Mouse (Mus musculus): ENCODE data around the gene 4930523C07Rik. TPM values are rescaled to one million over a fixed set of nuclear protein-coding genes. Genes with fewer than 3 reads are reported as not detected.

4930523C07Rik gene
- polyA plus RNA-seq, 1 experiment from 2014 or later = 1.4 TPM

GRCm38 (mm10) chr1:160025146-160025894, 18.9 kb upstream of the 4930523C07Rik start:
- WGBS = 79% methylated on average over 11 of the region's 11 CpGs
- no peaks in the 10 kb centered on the region for H3K4me1 ChIP-seq (ENCODE audit: control insufficient read depth, insufficient read depth, low read length)
- H3K9me3 ChIP-seq (ENCODE audit: control insufficient read depth, low read length) = no peaks in the 10 kb centered on the region
- H3K27me3 ChIP-seq (ENCODE audit: control insufficient read depth, insufficient read depth, low read length) = no peaks in the 10 kb centered on the region
- H3K9ac ChIP-seq (replicated peaks; ENCODE audit: low read depth, low read length) = no peak overlapping the region
- no peaks in the 10 kb centered on the region for H3K36me3 ChIP-seq (ENCODE audit: control insufficient read depth, insufficient read depth, low read length)
- no peak overlapping the region for H3K4me3 ChIP-seq (ENCODE audit: low read depth, low read length)
- H3K27ac ChIP-seq (ENCODE audit: low read depth, low read length) = no peak overlapping the region
- H3K4me2 ChIP-seq (ENCODE audit: low read depth, low read length) = no peak overlapping the region
- no peak for ATAC-seq (ENCODE audit: low read depth)

- H3K4me1 ChIP-seq (ENCODE audit: control insufficient read depth, insufficient read depth, low read length) = no peaks in the 10 kb centered on the region
- WGBS = 93% methylated on average over 5 of the region's 5 CpGs
- H3K36me3 ChIP-seq (ENCODE audit: control insufficient read depth, insufficient read depth, low read length) = no peaks in the 10 kb centered on the region
- ATAC-seq (ENCODE audit: low read depth) = no peak
- H3K4me3 ChIP-seq (ENCODE audit: low read depth, low read length) = no peak overlapping the region
- no peaks in the 10 kb centered on the region for H3K9me3 ChIP-seq (ENCODE audit: control insufficient read depth, low read length)
- H3K9ac ChIP-seq (replicated peaks; ENCODE audit: low read depth, low read length) = no peak overlapping the region
- H3K27me3 ChIP-seq (ENCODE audit: control insufficient read depth, insufficient read depth, low read length) = no peaks in the 10 kb centered on the region
- no peak overlapping the region for H3K27ac ChIP-seq (ENCODE audit: low read depth, low read length)
- H3K4me2 ChIP-seq (ENCODE audit: low read depth, low read length) = no peak overlapping the region
Measured at GRCm38 (mm10) chr1:160025895-160026255, 18.3 kb upstream of the 4930523C07Rik start.

GRCm38 (mm10) chr1:160027939-160028338, 16.2 kb upstream of the 4930523C07Rik start:
- H3K9me3 ChIP-seq (ENCODE audit: control insufficient read depth, low read length) = no peaks in the 10 kb centered on the region
- no peak for ATAC-seq (ENCODE audit: low read depth)
- H3K27me3 ChIP-seq (ENCODE audit: control insufficient read depth, insufficient read depth, low read length) = no peaks in the 10 kb centered on the region
- H3K27ac ChIP-seq (ENCODE audit: low read depth, low read length) = no peak overlapping the region
- H3K9ac ChIP-seq (replicated peaks; ENCODE audit: low read depth, low read length) = no peak overlapping the region
- no peaks in the 10 kb centered on the region for H3K4me1 ChIP-seq (ENCODE audit: control insufficient read depth, insufficient read depth, low read length)
- no peaks in the 10 kb centered on the region for H3K36me3 ChIP-seq (ENCODE audit: control insufficient read depth, insufficient read depth, low read length)
- WGBS = 76% methylated on average over 4 of the region's 4 CpGs
- H3K4me2 ChIP-seq (ENCODE audit: low read depth, low read length) = no peak overlapping the region
- no peak overlapping the region for H3K4me3 ChIP-seq (ENCODE audit: low read depth, low read length)

GRCm38 (mm10) chr1:160033948-160034598, 10.1 kb upstream of the 4930523C07Rik start:
- no peak overlapping the region for H3K4me3 ChIP-seq (ENCODE audit: low read depth, low read length)
- H3K27me3 ChIP-seq (ENCODE audit: control insufficient read depth, insufficient read depth, low read length) = no peaks in the 10 kb centered on the region
- H3K27ac ChIP-seq (ENCODE audit: low read depth, low read length) = no peak overlapping the region
- no peak for ATAC-seq (ENCODE audit: low read depth)
- no peaks in the 10 kb centered on the region for H3K9me3 ChIP-seq (ENCODE audit: control insufficient read depth, low read length)
- no peaks in the 10 kb centered on the region for H3K4me1 ChIP-seq (ENCODE audit: control insufficient read depth, insufficient read depth, low read length)
- no peaks in the 10 kb centered on the region for H3K36me3 ChIP-seq (ENCODE audit: control insufficient read depth, insufficient read depth, low read length)
- no peak overlapping the region for H3K9ac ChIP-seq (replicated peaks; ENCODE audit: low read depth, low read length)
- no peak overlapping the region for H3K4me2 ChIP-seq (ENCODE audit: low read depth, low read length)
- WGBS = 87% methylated on average over 4 of the region's 4 CpGs

GRCm38 (mm10) chr1:160035561-160035960, 8.6 kb upstream of the 4930523C07Rik start:
- 74% methylated on average over 3 of the region's 3 CpGs for WGBS
- ATAC-seq (ENCODE audit: low read depth) = no peak
- H3K4me1 ChIP-seq (ENCODE audit: control insufficient read depth, insufficient read depth, low read length) = no peaks in the 10 kb centered on the region
- no peak overlapping the region for H3K4me2 ChIP-seq (ENCODE audit: low read depth, low read length)
- H3K27me3 ChIP-seq (ENCODE audit: control insufficient read depth, insufficient read depth, low read length) = no peaks in the 10 kb centered on the region
- H3K9ac ChIP-seq (replicated peaks; ENCODE audit: low read depth, low read length) = no peak overlapping the region
- no peak overlapping the region for H3K4me3 ChIP-seq (ENCODE audit: low read depth, low read length)
- no peak overlapping the region for H3K27ac ChIP-seq (ENCODE audit: low read depth, low read length)
- H3K36me3 ChIP-seq (ENCODE audit: control insufficient read depth, insufficient read depth, low read length) = no peaks in the 10 kb centered on the region
- H3K9me3 ChIP-seq (ENCODE audit: control insufficient read depth, low read length) = no peaks in the 10 kb centered on the region

- H3K36me3 ChIP-seq (ENCODE audit: control insufficient read depth, insufficient read depth, low read length) = no peaks in the 10 kb centered on the region
- no peaks in the 10 kb centered on the region for H3K9me3 ChIP-seq (ENCODE audit: control insufficient read depth, low read length)
- no peaks in the 10 kb centered on the region for H3K4me1 ChIP-seq (ENCODE audit: control insufficient read depth, insufficient read depth, low read length)
- ATAC-seq (ENCODE audit: low read depth) = no peak
- no peak overlapping the region for H3K4me3 ChIP-seq (ENCODE audit: low read depth, low read length)
- H3K9ac ChIP-seq (replicated peaks; ENCODE audit: low read depth, low read length) = no peak overlapping the region
- no peak overlapping the region for H3K4me2 ChIP-seq (ENCODE audit: low read depth, low read length)
- no peak overlapping the region for H3K27ac ChIP-seq (ENCODE audit: low read depth, low read length)
- WGBS = 88% methylated on average over 5 of the region's 5 CpGs
- H3K27me3 ChIP-seq (ENCODE audit: control insufficient read depth, insufficient read depth, low read length) = no peaks in the 10 kb centered on the region
Measured at GRCm38 (mm10) chr1:160036996-160037521, 7.1 kb upstream of the 4930523C07Rik start.

GRCm38 (mm10) chr1:160039951-160040645, 4.1 kb upstream of the 4930523C07Rik start:
- no peak overlapping the region for H3K4me3 ChIP-seq (ENCODE audit: low read depth, low read length)
- WGBS = 69% methylated on average over 7 of the region's 7 CpGs
- ATAC-seq (ENCODE audit: low read depth) = no peak
- no peaks in the 10 kb centered on the region for H3K27me3 ChIP-seq (ENCODE audit: control insufficient read depth, insufficient read depth, low read length)
- no peaks in the 10 kb centered on the region for H3K4me1 ChIP-seq (ENCODE audit: control insufficient read depth, insufficient read depth, low read length)
- no peak overlapping the region for H3K27ac ChIP-seq (ENCODE audit: low read depth, low read length)
- no peaks in the 10 kb centered on the region for H3K9me3 ChIP-seq (ENCODE audit: control insufficient read depth, low read length)
- H3K36me3 ChIP-seq (ENCODE audit: control insufficient read depth, insufficient read depth, low read length) = no peaks in the 10 kb centered on the region
- H3K9ac ChIP-seq (replicated peaks; ENCODE audit: low read depth, low read length) = no peak overlapping the region
- no peak overlapping the region for H3K4me2 ChIP-seq (ENCODE audit: low read depth, low read length)

- H3K27me3 ChIP-seq (ENCODE audit: control insufficient read depth, insufficient read depth, low read length) = no peaks in the 10 kb centered on the region
- H3K27ac ChIP-seq (ENCODE audit: low read depth, low read length) = no peak overlapping the region
- H3K36me3 ChIP-seq (ENCODE audit: control insufficient read depth, insufficient read depth, low read length) = no peaks in the 10 kb centered on the region
- H3K4me2 ChIP-seq (ENCODE audit: low read depth, low read length) = no peak overlapping the region
- 94% methylated on average over 7 of the region's 7 CpGs for WGBS
- no peaks in the 10 kb centered on the region for H3K4me1 ChIP-seq (ENCODE audit: control insufficient read depth, insufficient read depth, low read length)
- no peak for ATAC-seq (ENCODE audit: low read depth)
- no peaks in the 10 kb centered on the region for H3K9me3 ChIP-seq (ENCODE audit: control insufficient read depth, low read length)
- H3K4me3 ChIP-seq (ENCODE audit: low read depth, low read length) = no peak overlapping the region
- H3K9ac ChIP-seq (replicated peaks; ENCODE audit: low read depth, low read length) = no peak overlapping the region
Measured at GRCm38 (mm10) chr1:160041264-160041775, 2.9 kb upstream of the 4930523C07Rik start.

GRCm38 (mm10) chr1:160042351-160042750, 1.8 kb upstream of the 4930523C07Rik start:
- no peak for ATAC-seq (ENCODE audit: low read depth)
- Histone ChIP-seq H3K9ac (replicated peaks; ENCODE audit: low read depth, low read length) (no peak overlapping the region), H3K27me3 (ENCODE audit: control insufficient read depth, insufficient read depth, low read length) (no peaks in the 10 kb centered on the region), H3K4me1 (ENCODE audit: control insufficient read depth, insufficient read depth, low read length) (no peaks in the 10 kb centered on the region), H3K27ac (ENCODE audit: low read depth, low read length) (no peak overlapping the region), H3K36me3 (ENCODE audit: control insufficient read depth, insufficient read depth, low read length) (no peaks in the 10 kb centered on the region), H3K9me3 (ENCODE audit: control insufficient read depth, low read length) (no peaks in the 10 kb centered on the region), H3K4me2 (ENCODE audit: low read depth, low read length) (no peak overlapping the region), H3K4me3 (ENCODE audit: low read depth, low read length) (no peak overlapping the region)
- WGBS = 83% methylated on average over 7 of the region's 7 CpGs
